Mouse (Mus musculus) splenic B cell, adult 2 months (primary cell): ENCODE data around the gene Gm16181.

Experiments
- DNase-seq: peaks from one replicate; pipeline ENCODE4 v3.0.0-alpha.2; 2011; ENCODE audit warnings: low read depth, low spot score
- H3K27me3 ChIP-seq: 2 replicates; pipeline ENCODE4 v1.6.1; 2012; ENCODE audit warnings: mild to moderate bottlenecking, low read length, moderate library complexity, mixed read lengths; ENCODE audit not compliant: control insufficient read depth, poor library complexity, insufficient read depth, severe bottlenecking
- H3K36me3 ChIP-seq: 2 replicates; pipeline ENCODE4 v1.6.1; 2012; ENCODE audit warnings: mild to moderate bottlenecking, low read length, moderate library complexity, mixed read lengths; ENCODE audit not compliant: control insufficient read depth, poor library complexity, insufficient read depth, severe bottlenecking

The Gm16181 gene

DNA sequence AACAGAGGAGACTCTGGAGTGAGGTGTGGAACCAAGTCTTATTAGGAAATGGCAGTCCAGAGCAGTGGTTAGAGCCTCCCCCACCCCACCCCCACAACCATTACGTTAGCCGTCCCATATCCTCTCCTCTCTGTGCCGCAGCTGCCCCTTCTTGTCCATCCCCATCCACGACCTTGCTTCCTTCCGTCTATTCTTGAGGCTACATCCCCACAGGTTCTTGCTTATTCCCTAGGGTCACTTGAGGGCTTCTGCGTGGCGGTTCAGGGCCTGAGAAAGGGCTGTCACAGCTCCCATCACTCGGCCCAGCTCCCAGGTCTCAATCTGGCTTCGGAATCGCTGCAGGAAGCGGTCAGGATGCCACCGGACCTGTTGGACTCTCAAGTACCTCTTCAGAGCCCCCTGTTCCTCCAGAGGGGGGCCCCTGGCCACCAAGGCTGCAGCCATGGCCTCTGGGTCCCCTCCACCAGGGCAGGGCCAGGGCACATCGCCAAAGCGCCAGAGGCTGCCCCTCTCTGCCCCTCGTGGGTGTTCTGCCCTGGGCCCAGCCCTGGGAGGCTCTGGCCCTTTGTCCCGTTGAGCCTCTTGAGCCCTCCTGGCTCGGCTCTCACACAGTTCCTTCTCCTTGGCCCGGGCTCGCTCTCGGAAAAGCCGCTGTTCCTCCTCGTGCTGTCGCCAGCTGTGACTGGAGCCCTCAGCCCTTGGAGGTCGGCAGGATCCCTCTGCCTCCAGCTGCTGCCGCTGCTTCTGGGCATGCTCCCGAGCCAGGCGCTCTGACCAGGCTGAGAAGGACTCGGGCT, at the start of gene Gm16181:
TSS of gene Gm16181 (plus strand) at position 679 of the 797 bp plus-strand sequence.
- DNase-seq: no peak
- H3K36me3 ChIP-seq: no peaks in the 10 kb centered on the region; the same call in 1 of the 2 replicates

GRCm38 (mm10) chr17:35172445-35173234, 48.0 kb upstream of the Gm16181 start:
- DNase-seq: peak; percentile 45

More for the DNA sequence above, at the start of gene Gm16181:
- no peaks in the 10 kb centered on the region for H3K27me3 ChIP-seq

DNA sequence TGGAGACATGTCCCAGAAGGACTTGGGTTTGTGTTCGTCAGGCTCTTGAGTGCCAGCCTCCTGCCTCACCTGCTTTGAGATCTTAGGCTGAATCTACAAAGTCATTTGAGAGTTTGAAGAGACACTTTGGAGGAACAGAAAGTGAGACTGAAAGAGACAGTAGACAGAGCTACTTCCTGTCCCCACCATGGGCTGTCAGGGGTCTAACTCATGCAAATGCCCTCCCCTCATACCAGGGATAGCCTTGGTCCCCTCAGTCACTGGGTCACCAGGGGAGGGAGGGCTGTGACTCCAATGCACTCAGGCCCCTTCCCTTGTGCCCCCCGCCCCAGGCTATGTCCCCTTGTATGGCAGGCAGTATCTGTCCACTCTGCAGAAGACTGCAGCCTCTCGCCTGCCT, 47.3 kb upstream of the Gm16181 start:
- peak; percentile 74 for DNase-seq
- Histone ChIP-seq H3K27me3 (no peaks in the 10 kb centered on the region), H3K36me3 (no peaks in the 10 kb centered on the region)

More at GRCm38 (mm10) chr17:35172445-35173234, 48.0 kb upstream of the Gm16181 start:
- Histone ChIP-seq H3K36me3 (no peaks in the 10 kb centered on the region), H3K27me3 (no peaks in the 10 kb centered on the region)

- Histone ChIP-seq H3K27me3 (no peaks in the 10 kb centered on the region), H3K36me3 (no peaks in the 10 kb centered on the region)
- DNase-seq: no peak
These were observed 46.2 kb upstream of the Gm16181 start for GRCm38 (mm10) chr17:35174201-35174977.

GRCm38 (mm10) chr17:35175382-35175781, 45.3 kb upstream of the Gm16181 start:
- DNase-seq: peak; percentile 36
- Histone ChIP-seq H3K36me3 (no peaks in the 10 kb centered on the region), H3K27me3 (no peaks in the 10 kb centered on the region)

- DNase-seq: no peak
- H3K27me3 ChIP-seq: no peaks in the 10 kb centered on the region
- no peaks in the 10 kb centered on the region for H3K36me3 ChIP-seq
These were observed 44.7 kb upstream of the Gm16181 start, which contains the start of gene Aif1 for GRCm38 (mm10) chr17:35175968-35176367. TSS of gene Aif1 (minus strand) at chr17:35176068.

- DNase-seq: peak; percentile 84
- H3K27me3 ChIP-seq: no peaks in the 10 kb centered on the region
These were observed 42.1 kb upstream of the Gm16181 start for GRCm38 (mm10) chr17:35178528-35178927.

GRCm38 (mm10) chr17:35180093-35180492, 40.5 kb upstream of the Gm16181 start:
- Histone ChIP-seq H3K36me3 (no peaks in the 10 kb centered on the region), H3K27me3 (no peaks in the 10 kb centered on the region)
- DNase-seq: no peak

More at GRCm38 (mm10) chr17:35178528-35178927, 42.1 kb upstream of the Gm16181 start:
- no peaks in the 10 kb centered on the region for H3K36me3 ChIP-seq

DNA sequence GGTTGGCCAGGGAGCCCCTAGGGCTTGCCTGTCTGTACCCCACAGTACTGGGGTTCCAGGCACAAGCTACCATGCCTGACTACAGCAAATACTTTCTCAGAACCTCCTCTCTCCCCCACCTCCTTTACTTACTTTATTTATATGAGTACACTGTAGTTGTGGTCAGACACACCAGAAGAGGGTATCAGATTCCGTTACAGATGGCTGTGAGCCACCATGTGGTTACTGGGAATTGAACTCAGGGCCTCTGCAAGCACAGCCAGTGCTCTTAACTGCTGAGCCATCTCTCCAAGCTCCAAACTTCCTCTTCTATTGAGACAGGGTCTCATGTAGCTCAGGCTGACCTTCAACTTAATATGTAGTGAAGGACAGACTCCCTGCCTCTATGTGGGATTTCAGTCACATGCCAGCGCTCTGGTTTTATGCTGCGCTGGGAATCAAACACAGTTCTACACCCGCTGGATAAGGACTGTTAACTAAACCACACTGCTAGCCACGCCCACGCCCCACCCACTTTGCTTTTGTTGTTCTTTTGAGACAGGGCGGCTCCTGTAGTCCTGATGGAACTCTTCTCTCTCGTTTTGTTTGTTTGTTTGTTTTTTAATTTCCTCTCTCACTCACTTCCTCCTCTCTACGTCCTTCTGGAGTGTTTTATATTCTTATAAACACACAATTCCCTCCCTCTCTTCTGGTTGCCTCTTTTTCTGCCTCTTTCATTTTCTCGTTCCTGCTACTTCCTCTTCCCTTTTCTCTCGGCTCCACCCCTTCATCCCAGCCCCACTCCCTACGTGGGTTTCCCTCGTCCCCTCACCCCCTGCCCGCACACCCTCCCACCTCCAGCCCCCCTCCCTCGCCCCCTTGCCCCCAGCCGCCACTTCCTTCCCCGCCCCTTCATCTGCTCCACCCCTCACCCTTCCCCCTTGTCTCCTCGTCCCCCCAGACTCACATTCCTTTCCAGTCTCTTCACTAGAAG, 34.7 kb upstream of the Gm16181 start:
- DNase-seq: peak; percentile 80
- Histone ChIP-seq H3K36me3 (no peaks in the 10 kb centered on the region), H3K27me3 (no peaks in the 10 kb centered on the region)

DNA sequence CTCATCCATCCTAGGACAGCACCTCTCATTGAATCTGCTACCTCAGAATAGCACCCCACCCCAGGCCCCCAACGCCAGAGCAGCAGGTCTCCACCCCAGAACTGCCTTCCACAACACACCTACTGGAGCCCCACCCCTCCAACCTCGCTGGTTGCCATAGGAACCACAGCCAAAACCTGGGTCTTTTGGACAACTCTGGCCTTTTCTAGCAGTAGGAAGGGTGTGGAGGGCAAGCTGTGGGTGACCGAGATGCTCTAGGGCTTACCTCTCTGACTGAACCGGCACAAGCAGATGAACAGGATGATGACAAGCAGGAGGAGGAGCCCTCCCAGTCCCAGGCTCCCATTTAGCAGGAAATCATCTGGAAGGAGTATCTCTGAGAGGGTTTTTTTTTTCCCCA, 34.0 kb upstream of the Gm16181 start:
- DNase-seq: peak; percentile 80
- Histone ChIP-seq H3K36me3 (no peaks in the 10 kb centered on the region), H3K27me3 (no peaks in the 10 kb centered on the region)

GRCm38 (mm10) chr17:35187345-35187744, 33.3 kb upstream of the Gm16181 start:
- DNase-seq: no peak
- Histone ChIP-seq H3K27me3 (no peaks in the 10 kb centered on the region), H3K36me3 (no peaks in the 10 kb centered on the region)

DNA sequence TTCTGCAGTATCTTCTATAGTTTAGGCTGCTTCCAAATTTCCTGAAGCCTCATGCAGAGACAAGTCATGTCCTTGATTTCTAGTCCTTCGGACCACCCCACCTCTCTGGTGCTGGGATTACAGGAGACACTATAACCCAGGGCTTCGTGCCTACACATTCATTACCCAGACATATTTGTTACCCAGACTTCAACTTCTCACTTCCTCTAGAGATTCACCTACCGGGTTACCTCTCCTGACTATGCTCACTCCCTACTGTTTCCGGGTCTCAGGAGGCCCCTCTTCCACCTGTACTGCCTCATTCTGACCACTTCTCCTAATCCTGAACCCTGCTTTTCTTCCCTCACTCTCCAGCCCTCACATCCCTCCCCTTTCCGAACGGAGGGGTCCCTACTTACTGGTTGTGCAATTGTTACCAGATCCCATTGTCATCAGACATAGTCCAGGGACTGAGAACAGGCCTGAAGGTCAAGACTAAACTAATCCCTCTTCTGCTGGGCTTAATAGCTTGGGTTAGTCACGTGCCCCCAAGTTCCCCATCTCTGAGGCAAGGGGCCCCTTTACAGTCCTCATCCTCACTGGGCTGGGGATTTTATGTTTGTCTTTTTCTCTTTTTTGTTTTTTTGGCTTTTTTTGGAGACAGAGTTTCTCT, 32.5 kb upstream of the Gm16181 start, which contains the start of gene Lst1:
TSS of gene Lst1 (minus strand) at position 481 of the 652 bp plus-strand sequence.
- Histone ChIP-seq H3K27me3 (no peaks in the 10 kb centered on the region), H3K36me3 (no peaks in the 10 kb centered on the region)
- DNase-seq: peak; percentile 46

GRCm38 (mm10) chr17:35189186-35189585, 31.4 kb upstream of the Gm16181 start:
- H3K36me3 ChIP-seq: no peaks in the 10 kb centered on the region
- H3K27me3 ChIP-seq: no peaks in the 10 kb centered on the region
- DNase-seq: peak; percentile 54
